Mouse (Mus musculus) kidney, postnatal 0 days (tissue): ENCODE measurements around the gene Desi1. TPM values are rescaled to one million over a fixed set of nuclear protein-coding genes. Genes with fewer than 3 reads are reported as not detected.

Experiments
- ATAC-seq: fragments of 200-750 bp; cut with Nextera tagmentation; replicated peaks from 2 replicates; pipeline ENCODE4 v1.8.0; 2017; ENCODE audit warnings: low read depth, moderate number of reproducible peaks, moderate TSS enrichment, moderate library complexity; ENCODE audit not compliant: low FRiP score
- DNase-seq: peaks from one replicate; pipeline ENCODE4 v3.0.0-alpha.2; 2016; ENCODE audit warnings: low spot score
- H3K27ac ChIP-seq: fragments of 300-500 bp; sonication (generic); 2 replicates; pipeline ENCODE4 v1.5.1; 2014; ENCODE audit warnings: mild to moderate bottlenecking
- H3K27me3 ChIP-seq: fragments of 300-500 bp; sonication (generic); 2 replicates; pipeline ENCODE4 v1.6.1; 2014; ENCODE audit warnings: low read length, mixed read lengths; ENCODE audit not compliant: insufficient read depth
- H3K36me3 ChIP-seq: fragments of 300-500 bp; sonication (generic); 2 replicates; pipeline ENCODE4 v1.6.1; 2014; ENCODE audit warnings: low read length, mixed read lengths; ENCODE audit not compliant: insufficient read depth
- H3K4me1 ChIP-seq: fragments of 300-500 bp; sonication (generic); replicated peaks from 2 replicates; pipeline ENCODE4 v1.6.1; 2014; ENCODE audit warnings: antibody characterized with exemption, low read length, mixed read lengths; ENCODE audit not compliant: insufficient read depth
- H3K4me2 ChIP-seq: fragments of 300-500 bp; sonication (generic); 2 replicates; pipeline ENCODE4 v1.6.1; 2014; ENCODE audit warnings: mild to moderate bottlenecking, low read length, moderate library complexity, mixed read lengths
- H3K4me3 ChIP-seq: fragments of 300-500 bp; sonication (generic); replicated peaks from 2 replicates; pipeline ENCODE4 v1.5.1; 2014; ENCODE audit warnings: low read depth, low read length
- H3K9ac ChIP-seq: fragments of 300-500 bp; sonication (generic); 2 replicates; pipeline ENCODE4 v1.6.1; 2014; ENCODE audit warnings: low read depth, low read length
- H3K9me3 ChIP-seq: fragments of 300-500 bp; sonication (generic); replicated peaks from 2 replicates; pipeline ENCODE4 v1.6.1; 2016; ENCODE audit warnings: low read length, inconsistent platforms, mixed read lengths
- CTCF ChIP-seq: IDR thresholded peaks from 2 replicates; pipeline ENCODE4 v1.5.1; 2016; ENCODE audit warnings: antibody characterized with exemption, low read depth, mild to moderate bottlenecking, moderate library complexity
- WGBS: fragments of 180-500 bp; shearing (Covaris S2); extraction: QIAGEN DNeasy Blood & Tissue Kit; methylation state at CpG from one replicate; pipeline ENCODE4 v1.1.7; 2014; 5-methylcytosine and 5-hydroxymethylcytosine counted together
- polyA plus RNA-seq: library from polyadenylated mRNA; unstranded; fragments of >200 nt; fragmentation: Nextera tagmentation; extraction: Ambion mirVana; gene quantifications from 2 replicates; pipeline ENCODE4 v1.2.1, GENCODE M21; 2015

Desi1 gene
- polyA plus RNA-seq, 1 experiment from 2014 or later, result 21.1 TPM

GRCm38 (mm10) chr15:81969173-81969572, 64.5 kb downstream of the Desi1 start:
- Histone ChIP-seq H3K4me3 (no peak overlapping the region), H3K36me3 (no peaks in the 10 kb centered on the region), H3K27me3 (no peaks in the 10 kb centered on the region), H3K9me3 (no peaks in the 10 kb centered on the region), H3K4me2 (no peak overlapping the region), H3K27ac (no peak overlapping the region), H3K4me1 (no peaks in the 10 kb centered on the region), H3K9ac (no peak overlapping the region)
- 38% methylated on average over 7 of the region's 7 CpGs for WGBS
- ATAC-seq (no peak), DNase-seq (peak; percentile 42)
- no peak for TF ChIP-seq CTCF

- ATAC-seq (no peak), DNase-seq (no peak)
- no peaks in the 10 kb centered on the region for H3K36me3 ChIP-seq
- no peak overlapping the region for H3K9ac ChIP-seq
- WGBS, result 46% methylated on average over 2 of the region's 2 CpGs
- H3K4me1 ChIP-seq, result no peaks in the 10 kb centered on the region
- H3K4me2 ChIP-seq, result no peak overlapping the region
- no peak for TF ChIP-seq CTCF
- H3K4me3 ChIP-seq, result no peak overlapping the region
- H3K9me3 ChIP-seq, result no peaks in the 10 kb centered on the region
- H3K27me3 ChIP-seq, result no peaks in the 10 kb centered on the region
- H3K27ac ChIP-seq, result no peak overlapping the region
Observed at GRCm38 (mm10) chr15:81968447-81968846, 65.2 kb downstream of the Desi1 start.

GRCm38 (mm10) chr15:81967821-81968220, 65.8 kb downstream of the Desi1 start:
- no peaks in the 10 kb centered on the region for H3K27me3 ChIP-seq
- no peak for TF ChIP-seq CTCF
- ATAC-seq, result no peak
- no peak for DNase-seq
- no peaks in the 10 kb centered on the region for H3K9me3 ChIP-seq
- no peak overlapping the region for H3K27ac ChIP-seq
- no peaks in the 10 kb centered on the region for H3K36me3 ChIP-seq
- H3K4me1 ChIP-seq, result no peaks in the 10 kb centered on the region
- no peak overlapping the region for H3K4me2 ChIP-seq
- WGBS, result 87% methylated on average over 5 of the region's 5 CpGs
- H3K4me3 ChIP-seq, result no peak overlapping the region
- no peak overlapping the region for H3K9ac ChIP-seq

- no peaks in the 10 kb centered on the region for H3K27me3 ChIP-seq
- ATAC-seq, result no peak
- no peak for TF ChIP-seq CTCF
- no peak overlapping the region for H3K4me3 ChIP-seq
- H3K36me3 ChIP-seq, result no peaks in the 10 kb centered on the region
- H3K4me1 ChIP-seq, result no peaks in the 10 kb centered on the region
- no peak overlapping the region for H3K4me2 ChIP-seq
- no peak for DNase-seq
- no peak overlapping the region for H3K9ac ChIP-seq
- H3K27ac ChIP-seq, result no peak overlapping the region
- 69% methylated on average over 12 of the region's 14 CpGs for WGBS
- H3K9me3 ChIP-seq, result no peaks in the 10 kb centered on the region
Observed at GRCm38 (mm10) chr15:81966062-81966829, 67.4 kb downstream of the Desi1 start.

DNA sequence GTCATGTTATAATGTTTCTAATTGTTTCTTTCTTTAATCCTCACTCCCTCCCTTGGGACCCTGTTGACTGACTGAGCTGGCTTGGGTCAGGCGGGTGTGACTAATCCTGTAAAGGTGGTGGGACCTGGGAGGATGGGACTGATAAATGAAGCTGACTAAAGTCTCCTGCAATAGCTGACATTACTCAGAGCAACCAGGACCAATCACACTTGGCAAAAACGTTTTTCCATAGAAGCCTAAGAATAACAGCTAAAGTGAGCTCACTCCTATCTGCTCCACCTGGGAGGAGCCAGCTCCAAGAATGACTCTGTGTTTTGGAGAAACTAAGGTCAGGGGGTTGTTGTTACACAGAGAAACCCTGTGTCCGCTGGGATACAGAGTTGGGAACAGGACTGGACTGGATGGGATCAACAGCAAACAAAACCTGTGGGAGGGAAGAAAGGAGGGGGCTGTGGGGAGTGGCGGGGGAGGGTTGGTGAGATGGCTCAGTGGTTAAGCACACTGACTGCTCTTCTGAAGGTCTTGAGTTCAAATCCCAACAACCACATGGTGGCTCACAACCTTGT, 68.6 kb downstream of the Desi1 start:
- no peak overlapping the region for H3K4me2 ChIP-seq
- H3K9ac ChIP-seq, result no peak overlapping the region
- H3K4me1 ChIP-seq, result no peaks in the 10 kb centered on the region; the same call in 1 of the 2 replicates
- H3K36me3 ChIP-seq, result no peaks in the 10 kb centered on the region
- ATAC-seq, result no peak
- no peak overlapping the region for H3K27ac ChIP-seq
- DNase-seq, result no peak
- TF ChIP-seq CTCF, result no peak
- H3K4me3 ChIP-seq, result no peak overlapping the region
- 59% methylated on average over 4 of the region's 4 CpGs for WGBS
- H3K27me3 ChIP-seq, result no peaks in the 10 kb centered on the region
- H3K9me3 ChIP-seq, result no peaks in the 10 kb centered on the region

- DNase-seq (no peak), ATAC-seq (no peak)
- Histone ChIP-seq H3K4me1 (no peaks in the 10 kb centered on the region; the same call in 1 of the 2 replicates), H3K27ac (no peak overlapping the region), H3K36me3 (no peaks in the 10 kb centered on the region), H3K9me3 (no peaks in the 10 kb centered on the region), H3K9ac (no peak overlapping the region), H3K27me3 (no peaks in the 10 kb centered on the region), H3K4me3 (no peak overlapping the region), H3K4me2 (no peak overlapping the region)
- TF ChIP-seq CTCF, result no peak
- WGBS, result 24% methylated on average over 1 of the region's 1 CpGs
Observed at GRCm38 (mm10) chr15:81964262-81964661, 69.4 kb downstream of the Desi1 start.
